Comparison of ENCODE assay signal across 26 mouse cellular contexts in genomic region chr11:97160341-97160740, GRCm38 (mm10). TPM values are rescaled to one million over a fixed set of nuclear protein-coding genes. Genes with fewer than 3 reads are reported as not detected.
"Had no signal": no experiment of that assay in that cellular context is flagged by ENCODE, and none has a peak within 500 bp of the region (broad histone marks: within the 10 kb centered on the region; RNA-seq: fewer than 3 reads in every experiment).

No protein-coding gene starts in this region.

- H3K4me3 ChIP-seq: limb, embryonic 10.5 days; limb, embryonic 13.5 days; liver, embryonic 12.5 days; liver, embryonic 15.5 days; neural tube, embryonic 12.5 days; neural tube, embryonic 15.5 days had no signal

- H3K9me3 ChIP-seq: limb, embryonic 10.5 days; limb, embryonic 13.5 days; liver, embryonic 12.5 days; liver, embryonic 15.5 days; neural tube, embryonic 12.5 days; neural tube, embryonic 15.5 days had no signal

- H3K4me2 ChIP-seq: limb, embryonic 13.5 days; liver, embryonic 12.5 days; liver, embryonic 15.5 days; midbrain, embryonic 11.5 days; neural tube, embryonic 12.5 days; neural tube, embryonic 15.5 days had no signal

- DNase-seq: kidney, adult 2 months; kidney, postnatal 25 days; liver; lung, adult 2 months; lung, postnatal 14 days; lung, postnatal 4 days; right cerebral cortex, adult 18-20 months; right cerebral cortex, postnatal 14 days; right cerebral cortex, postnatal 4 days; thymus, adult 2 months; thymus, postnatal 14 days; thymus, postnatal 4 days had no signal

- ATAC-seq: intestine, postnatal 0 days; liver, embryonic 12.5 days had no signal

- H3K27ac ChIP-seq: kidney, postnatal 0 days; limb, embryonic 10.5 days; limb, embryonic 13.5 days; liver, embryonic 12.5 days; liver, embryonic 15.5 days; neural tube, embryonic 12.5 days; neural tube, embryonic 15.5 days; stomach, postnatal 0 days had no signal

- H3K4me1 ChIP-seq: limb, embryonic 10.5 days; limb, embryonic 13.5 days; liver, embryonic 12.5 days; liver, embryonic 15.5 days; neural tube, embryonic 12.5 days; neural tube, embryonic 15.5 days had no signal

- H3K9ac ChIP-seq: limb, embryonic 13.5 days; liver, embryonic 12.5 days; liver, embryonic 15.5 days; neural tube, embryonic 12.5 days; neural tube, embryonic 15.5 days had no signal

- H3K27me3 ChIP-seq: limb, embryonic 13.5 days; liver, embryonic 12.5 days; liver, embryonic 15.5 days; neural tube, embryonic 12.5 days; neural tube, embryonic 15.5 days had no signal

RNA-seq across cellular contexts. Expression of gene Tbx21, which starts 45.2 kb away (rescaled TPM):
- total RNA-seq: megakaryocyte progenitor cell, adult 5-6 weeks had no signal
- polyA plus RNA-seq: kidney, embryonic 14.5 days; kidney, postnatal 0 days; liver, embryonic 12.5 days; lung, embryonic 16.5 days; neural tube, embryonic 12.5 days; stomach, embryonic 14.5 days had no signal
